Mouse (Mus musculus) ES-Bruce4 (cell line): Measurements from ENCODE around the gene Dnajc22.

ENCODE experiments used
- CTCF ChIP-seq: IDR thresholded peaks from one replicate; pipeline ENCODE4 v1.8.1; 2011; ENCODE audit warnings: low read depth, low read length
- EP300 ChIP-seq: IDR thresholded peaks from 2 replicates; pipeline ENCODE4 v1.6.1; 2011; ENCODE audit warnings: low read depth, low read length; ENCODE audit not compliant: insufficient read depth

DNA sequence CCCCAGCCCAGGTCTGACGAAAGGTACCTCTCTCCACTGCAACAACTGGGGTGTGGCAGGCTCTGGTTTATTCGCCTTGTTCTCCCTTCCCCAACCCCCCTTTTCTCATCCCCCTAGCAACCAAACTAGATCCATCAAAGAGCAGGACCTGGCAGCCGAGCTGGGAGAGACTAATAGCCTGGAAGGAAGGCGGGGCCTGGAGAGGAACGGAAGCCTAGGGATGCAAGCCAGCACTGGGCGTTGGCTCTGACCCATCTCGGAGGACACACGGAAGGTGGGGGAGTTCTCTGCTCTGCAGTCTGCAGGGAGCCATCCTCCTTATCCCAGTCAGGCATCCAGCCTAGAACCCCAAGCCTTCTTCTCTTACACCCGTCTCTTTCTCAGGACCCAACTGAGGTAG, 39.6 kb upstream of the Dnajc22 start:
- TF ChIP-seq CTCF (no peak), EP300 (no peak)
